Mouse (Mus musculus) neural tube, embryonic 14.5 days (tissue): ENCODE data around the gene Sik3. TPM values are rescaled to one million over a fixed set of nuclear protein-coding genes. Genes with fewer than 3 reads are reported as not detected.

Experiments used
- ATAC-seq: fragments of 200-750 bp; cut with Nextera tagmentation; 2 replicates; pipeline ENCODE4 v1.8.0; 2017; ENCODE audit warnings: low read depth, mild to moderate bottlenecking, moderate TSS enrichment, moderate library complexity
- H3K27ac ChIP-seq: fragments of 300-500 bp; sonication (generic); 2 replicates; pipeline ENCODE4 v1.5.1; 2014; ENCODE audit warnings: low read depth, mild to moderate bottlenecking, control low read depth, low read length, moderate library complexity, mixed read lengths
- H3K27me3 ChIP-seq: fragments of 300-500 bp; sonication (generic); 2 replicates; pipeline ENCODE4 v1.6.1; 2014; ENCODE audit warnings: low read length; ENCODE audit not compliant: control insufficient read depth, insufficient read depth
- H3K36me3 ChIP-seq: fragments of 300-500 bp; sonication (generic); 2 replicates; pipeline ENCODE4 v1.6.1; 2014; ENCODE audit warnings: low read length, mixed read lengths; ENCODE audit not compliant: control insufficient read depth, insufficient read depth
- H3K4me1 ChIP-seq: fragments of 300-500 bp; sonication (generic); 2 replicates; pipeline ENCODE4 v1.6.1; 2014; ENCODE audit warnings: low read length; ENCODE audit not compliant: control insufficient read depth, insufficient read depth
- H3K4me2 ChIP-seq: fragments of 300-500 bp; sonication (generic); 2 replicates; pipeline ENCODE4 v1.6.1; 2014; ENCODE audit warnings: mild to moderate bottlenecking, low read depth, low read length, control low read depth
- H3K4me3 ChIP-seq: fragments of 300-500 bp; sonication (generic); 2 replicates; pipeline ENCODE4 v1.5.1; 2014; ENCODE audit warnings: low read depth, low read length, control low read depth, mixed read lengths
- H3K9ac ChIP-seq: fragments of 300-500 bp; sonication (generic); replicated peaks from 2 replicates; pipeline ENCODE4 v1.6.1; 2014; ENCODE audit warnings: low read depth, mild to moderate bottlenecking, control low read depth, low read length, mixed read lengths
- H3K9me3 ChIP-seq: fragments of 300-500 bp; sonication (generic); 2 replicates; pipeline ENCODE4 v1.6.1; 2016; ENCODE audit warnings: low read length; ENCODE audit not compliant: control insufficient read depth
- WGBS: fragments of 180-500 bp; shearing (Covaris S2); extraction: QIAGEN DNeasy Blood & Tissue Kit; methylation state at CpG from one replicate; pipeline ENCODE4 v1.1.7; 2014; 5-methylcytosine and 5-hydroxymethylcytosine counted together
- polyA plus RNA-seq: library from polyadenylated mRNA; unstranded; fragments of >200 nt; fragmentation: Nextera tagmentation; extraction: Ambion mirVana; gene quantifications from 2 replicates; pipeline ENCODE4 v1.2.1, GENCODE M21; 2014

Sik3 gene
- polyA plus RNA-seq, 1 experiment from 2014 or later, result 10.5 TPM

- Histone ChIP-seq H3K9me3 (no peaks in the 10 kb centered on the region), H3K4me2 (no peak overlapping the region), H3K9ac (no peak overlapping the region), H3K27ac (no peak overlapping the region), H3K36me3 (no peaks in the 10 kb centered on the region), H3K4me1 (peaks cover 6% of the 10 kb centered on the region), H3K4me3 (no peak overlapping the region), H3K27me3 (no peaks in the 10 kb centered on the region)
- 88% methylated on average over 5 of the region's 5 CpGs for WGBS
- ATAC-seq, result no peak
Observed at GRCm38 (mm10) chr9:46269125-46269524, 256.5 kb downstream of the Sik3 start.

GRCm38 (mm10) chr9:46270782-46271181 lies 258.2 kb downstream of the Sik3 start:
- Histone ChIP-seq H3K36me3 (peaks cover 5% of the 10 kb centered on the region; the same call in 1 of the 2 replicates), H3K4me3 (no peak overlapping the region)
- 98% methylated on average over 4 of the region's 4 CpGs for WGBS

GRCm38 (mm10) chr9:46272070-46272469 lies 259.4 kb downstream of the Sik3 start:
- H3K4me2 ChIP-seq, result no peak overlapping the region; the same call in 1 of the 2 replicates
- no peak overlapping the region for H3K9ac ChIP-seq
- WGBS, result 87% methylated on average over 9 of the region's 9 CpGs
- H3K27me3 ChIP-seq, result no peaks in the 10 kb centered on the region
- H3K9me3 ChIP-seq, result no peaks in the 10 kb centered on the region
- peaks cover 6% of the 10 kb centered on the region for H3K4me1 ChIP-seq
- no peak overlapping the region for H3K27ac ChIP-seq
- no peak overlapping the region for H3K4me3 ChIP-seq
- peaks cover 17% of the 10 kb centered on the region for H3K36me3 ChIP-seq
- ATAC-seq, result no peak

More at GRCm38 (mm10) chr9:46270782-46271181, 258.2 kb downstream of the Sik3 start:
- Histone ChIP-seq H3K9ac (no peak overlapping the region), H3K27ac (no peak overlapping the region), H3K9me3 (no peaks in the 10 kb centered on the region), H3K27me3 (no peaks in the 10 kb centered on the region), H3K4me1 (peaks cover 6% of the 10 kb centered on the region), H3K4me2 (no peak overlapping the region)
- ATAC-seq, result no peak

GRCm38 (mm10) chr9:46272677-46273454 lies 260.2 kb downstream of the Sik3 start, which contains the start of gene Zpr1:
Zpr1 (plus strand) TSS chr9:46273064.
- Histone ChIP-seq H3K9me3 (no peaks in the 10 kb centered on the region), H3K27me3 (no peaks in the 10 kb centered on the region), H3K4me3 (peak within 1 kb of the TSS; percentile 73), H3K4me1 (peaks cover 6% of the 10 kb centered on the region), H3K27ac (no peak within 1 kb of the TSS; the same call in 1 of the 2 replicates), H3K9ac (peak within 1 kb of the TSS; percentile 68), H3K4me2 (peak within 1 kb of the TSS; percentile 93), H3K36me3 (peaks cover 22% of the 10 kb centered on the region)
- ATAC-seq, result peak; percentile 95
- 5% methylated on average over 42 of the region's 45 CpGs for WGBS

Other genes with a start within 250 kb of the Sik3 start
- gene Cep164, start 184.1 kb upstream of the Sik3 start, polyA plus RNA-seq, result 11.8 and 12.7 TPM in 2 replicates
- 49.8 and 56.4 TPM in 2 replicates for gene Bace1, start 174.2 kb upstream of the Sik3 start, polyA plus RNA-seq
- 16.5 and 19.1 TPM in 2 replicates for gene Pcsk7, start 106.3 kb upstream of the Sik3 start, polyA plus RNA-seq
- 101 and 132 TPM in 2 replicates for gene Rnf214, start 105.9 kb upstream of the Sik3 start, polyA plus RNA-seq
- gene Tagln, start 76.8 kb upstream of the Sik3 start, polyA plus RNA-seq, result 5.2 and 5.5 TPM in 2 replicates
- 45.7 and 52.0 TPM in 2 replicates for gene Sidt2, start 57.6 kb upstream of the Sik3 start, polyA plus RNA-seq
- 307 and 318 TPM in 2 replicates for gene Pafah1b2, start 130 bp upstream of the Sik3 start, polyA plus RNA-seq
- 6.7 and 7.7 TPM in 2 replicates for gene Apoa1, start 215.8 kb downstream of the Sik3 start, polyA plus RNA-seq
- gene Apoc3, start 222.8 kb downstream of the Sik3 start, polyA plus RNA-seq, result not detected in 2 replicates
- gene Apoa4, start 227.9 kb downstream of the Sik3 start, polyA plus RNA-seq, result not detected in 2 replicates